Mouse (Mus musculus): ENCODE data around the gene Rtl5.

DNA sequence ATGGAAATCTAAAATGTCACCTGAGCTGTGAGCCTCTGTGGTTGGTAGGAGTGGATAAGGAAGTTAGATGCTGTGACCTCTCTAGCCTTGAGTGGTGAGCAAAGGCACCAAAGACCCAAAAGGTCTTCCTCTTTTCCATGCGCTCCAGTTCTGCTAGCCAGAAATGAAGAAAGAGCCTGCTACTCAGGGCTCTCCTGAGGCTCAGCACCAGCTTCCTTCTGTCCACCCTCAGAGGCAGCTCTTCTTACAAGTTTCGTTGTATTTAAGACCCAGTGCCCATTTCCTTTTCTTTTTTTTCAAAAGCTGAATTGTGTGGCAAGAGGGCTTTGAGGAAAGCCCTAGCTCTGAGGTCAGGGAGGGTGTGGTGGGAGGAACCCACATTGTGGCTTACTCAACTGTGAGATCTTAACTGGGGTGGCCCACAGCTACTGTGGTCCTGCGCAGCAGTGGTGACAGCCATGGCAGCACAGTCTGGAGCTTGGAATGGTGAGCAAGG lies 34.2 kb downstream of the Rtl5 start:
- TF ChIP-seq GATA1 (IDR thresholded peaks at IDR 0.05; ENCODE audit: borderline replicate concordance, low read length) (no peak), FLI1 (IDR thresholded peaks at IDR 0.05; ENCODE audit: low read length) (no peak)
